Mouse (Mus musculus) left cerebral cortex, adult 8-10 months (tissue): ENCODE data around the gene Dnah7a. TPM values are rescaled to one million over a fixed set of nuclear protein-coding genes. Genes with fewer than 3 reads are reported as not detected.
"Not testable (repeated sequence)": the region's sequence is repeated elsewhere in the genome, so short reads cannot be mapped to it uniquely, and the experiment has no call there.

Source experiments
- DNase-seq, 2 experiments: peaks; one replicate each; pipeline ENCODE4 v3.0.0; 2022; ENCODE audit warnings: low spot score in 2 of 2
- microRNA-seq, 2 experiments: library from miRNA; unstranded; fragments of <30 nt; microRNA quantifications; one replicate each; pipeline ENCODE4 v1.2.0; 2022
- total RNA-seq, 4 experiments: library from RNA; stranded (reverse); gene quantifications; 2 replicates each; pipeline ENCODE4 v1.2.4; 2022

Gene Dnah7a
- total RNA-seq, 4 experiments from 2014 or later: 4.9 to 7.5 (median 6.8) TPM

GRCm38 (mm10) chr1:53388762-53389161 is 317.8 kb downstream of the Dnah7a start:
- DNase-seq: no peak

- DNase-seq: no peak
Observed at GRCm38 (mm10) chr1:53384085-53384688, 322.4 kb downstream of the Dnah7a start.

DNA sequence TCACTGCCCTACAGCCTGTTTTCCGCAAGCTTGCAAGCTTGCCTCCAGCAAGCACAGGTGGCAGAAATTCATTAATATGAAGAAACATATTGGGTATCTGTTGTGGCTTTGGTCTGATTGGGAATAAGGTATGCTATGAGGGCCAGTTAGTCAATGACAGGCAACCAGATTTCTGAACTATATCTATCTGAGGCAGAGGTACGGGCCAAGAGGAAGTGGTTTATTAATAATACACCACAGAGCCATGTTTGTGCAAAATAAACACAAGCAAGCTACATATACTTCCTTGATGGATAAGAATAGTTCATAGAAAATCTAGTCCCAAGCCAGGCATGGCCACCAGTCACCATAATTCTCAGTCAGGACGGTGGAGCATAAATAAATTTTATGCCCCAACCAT is 328.9 kb downstream of the Dnah7a start:
- DNase-seq: no peak

GRCm38 (mm10) chr1:53375965-53376364 is 330.6 kb downstream of the Dnah7a start:
- not testable (repeated sequence) for DNase-seq

GRCm38 (mm10) chr1:53358988-53359387 is 347.6 kb downstream of the Dnah7a start:
- DNase-seq: no peak

GRCm38 (mm10) chr1:53352327-53353261 is 354.0 kb downstream of the Dnah7a start, which contains the start of the genes Asdurf, Gm28551 and Asnsd1:
TSS of gene Asdurf (minus strand) at chr1:53352619.
TSS of gene Gm28551 (minus strand) at chr1:53352667.
TSS of gene Asnsd1 (minus strand) at chr1:53352752.
- peak; percentile 93 to 95 for DNase-seq

Small RNA genes within 50 kb of the gene (microRNA-seq; reads per million reads assigned to microRNA genes)
- gene Gm25240: 0 reads per million in 2 experiments

Other genes starting within 250 kb of the Dnah7a start
- 1 to 10 TPM; 6.3 to 7.3 (median 6.8) TPM for gene Stk17b, start 78.4 kb upstream of the Dnah7a start, total RNA-seq